Mouse (Mus musculus): ENCODE data around the gene Ghrhr. TPM values are rescaled to one million over a fixed set of nuclear protein-coding genes. Genes with fewer than 3 reads are reported as not detected.

Ghrhr gene
- total and polyA plus RNA-seq, 2 experiments from 2014 or later: not detected

GRCm38 (mm10) chr6:55377461-55377860, 1.4 kb downstream of the Ghrhr start:
- Histone ChIP-seq H3K9me3 (replicated peaks; ENCODE audit: control insufficient read depth, low read length) (no peaks in the 10 kb centered on the region), H3K4me3 (ENCODE audit: low read depth, low read length) (no peak overlapping the region), H3K4me1 (ENCODE audit: control insufficient read depth, insufficient read depth) (no peaks in the 10 kb centered on the region), H3K36me3 (replicated peaks; ENCODE audit: control insufficient read depth, insufficient read depth, low read length) (no peaks in the 10 kb centered on the region), H3K27ac (ENCODE audit: low read depth) (no peak overlapping the region), H3K27me3 (ENCODE audit: control insufficient read depth, insufficient read depth, low read length) (peaks cover 10% of the 10 kb centered on the region; the same call in 1 of the 2 replicates), H3K9ac (replicated peaks; ENCODE audit: low read depth, low read length) (no peak overlapping the region), H3K4me2 (ENCODE audit: low read depth, low read length) (no peak overlapping the region)
- TF ChIP-seq EP300 (IDR thresholded peaks at IDR 0.05; ENCODE audit: low read depth) (no peak), CTCF (IDR thresholded peaks at IDR 0.05; ENCODE audit: low read depth) (no peak)
- DNase-seq (ENCODE audit: low spot score): no peak
- no peak for ATAC-seq (ENCODE audit: insufficient read depth, low read depth)
- WGBS: 84% methylated on average over 4 of the region's 4 CpGs

GRCm38 (mm10) chr6:55379641-55380335, 3.7 kb downstream of the Ghrhr start:
- WGBS: 35% methylated on average over 3 of the region's 3 CpGs
- Histone ChIP-seq H3K36me3 (replicated peaks; ENCODE audit: control insufficient read depth, insufficient read depth, low read length) (no peaks in the 10 kb centered on the region), H3K4me2 (ENCODE audit: low read depth, low read length) (no peak overlapping the region), H3K27ac (ENCODE audit: low read depth) (no peak overlapping the region), H3K4me3 (ENCODE audit: low read depth, low read length) (no peak overlapping the region), H3K9me3 (replicated peaks; ENCODE audit: control insufficient read depth, low read length) (no peaks in the 10 kb centered on the region), H3K4me1 (ENCODE audit: control insufficient read depth, insufficient read depth) (no peaks in the 10 kb centered on the region), H3K27me3 (ENCODE audit: control insufficient read depth, insufficient read depth, low read length) (peaks cover 10% of the 10 kb centered on the region; the same call in 1 of the 2 replicates), H3K9ac (replicated peaks; ENCODE audit: low read depth, low read length) (no peak overlapping the region)
- TF ChIP-seq CTCF (IDR thresholded peaks at IDR 0.05; ENCODE audit: low read depth): peak; percentile 69
- no peak for TF ChIP-seq EP300 (IDR thresholded peaks at IDR 0.05; ENCODE audit: low read depth)
- no peak for ATAC-seq (ENCODE audit: insufficient read depth, low read depth)
- DNase-seq (ENCODE audit: low spot score): no peak

GRCm38 (mm10) chr6:55381966-55382365, 5.9 kb downstream of the Ghrhr start:
- Histone ChIP-seq H3K4me1 (ENCODE audit: control insufficient read depth, insufficient read depth) (no peaks in the 10 kb centered on the region), H3K4me2 (ENCODE audit: low read depth, low read length) (no peak overlapping the region), H3K36me3 (replicated peaks; ENCODE audit: control insufficient read depth, insufficient read depth, low read length) (no peaks in the 10 kb centered on the region), H3K4me3 (ENCODE audit: low read depth, low read length) (no peak overlapping the region), H3K27ac (ENCODE audit: low read depth) (no peak overlapping the region), H3K9ac (replicated peaks; ENCODE audit: low read depth, low read length) (no peak overlapping the region), H3K9me3 (replicated peaks; ENCODE audit: control insufficient read depth, low read length) (no peaks in the 10 kb centered on the region), H3K27me3 (ENCODE audit: control insufficient read depth, insufficient read depth, low read length) (peaks cover 12% of the 10 kb centered on the region)
- WGBS: 80% methylated on average over 4 of the region's 4 CpGs
- ATAC-seq (ENCODE audit: insufficient read depth, low read depth) (no peak), DNase-seq (ENCODE audit: low spot score) (no peak)
- TF ChIP-seq CTCF (IDR thresholded peaks at IDR 0.05; ENCODE audit: low read depth) (no peak), EP300 (IDR thresholded peaks at IDR 0.05; ENCODE audit: low read depth) (no peak)

GRCm38 (mm10) chr6:55383897-55384296, 7.8 kb downstream of the Ghrhr start:
- WGBS: 6% methylated on average over 1 of the region's 1 CpGs
- no peak for DNase-seq (ENCODE audit: low spot score)
- Histone ChIP-seq H3K27me3 (ENCODE audit: control insufficient read depth, insufficient read depth, low read length) (peaks cover 15% of the 10 kb centered on the region), H3K4me3 (ENCODE audit: low read depth, low read length) (no peak overlapping the region), H3K4me1 (ENCODE audit: control insufficient read depth, insufficient read depth) (no peaks in the 10 kb centered on the region), H3K36me3 (replicated peaks; ENCODE audit: control insufficient read depth, insufficient read depth, low read length) (no peaks in the 10 kb centered on the region), H3K9ac (replicated peaks; ENCODE audit: low read depth, low read length) (no peak overlapping the region), H3K4me2 (ENCODE audit: low read depth, low read length) (no peak overlapping the region), H3K27ac (ENCODE audit: low read depth) (no peak overlapping the region), H3K9me3 (replicated peaks; ENCODE audit: control insufficient read depth, low read length) (no peaks in the 10 kb centered on the region)
- TF ChIP-seq CTCF (IDR thresholded peaks at IDR 0.05; ENCODE audit: low read depth): peak; percentile 81
- TF ChIP-seq EP300 (IDR thresholded peaks at IDR 0.05; ENCODE audit: low read depth): no peak
- ATAC-seq (ENCODE audit: insufficient read depth, low read depth): peak; percentile 52

- Histone ChIP-seq H3K4me3 (ENCODE audit: low read depth, low read length) (no peak overlapping the region), H3K4me1 (ENCODE audit: control insufficient read depth, insufficient read depth) (no peaks in the 10 kb centered on the region), H3K27ac (ENCODE audit: low read depth) (no peak overlapping the region), H3K9me3 (replicated peaks; ENCODE audit: control insufficient read depth, low read length) (no peaks in the 10 kb centered on the region), H3K27me3 (ENCODE audit: control insufficient read depth, insufficient read depth, low read length) (peaks cover 16% of the 10 kb centered on the region), H3K9ac (replicated peaks; ENCODE audit: low read depth, low read length) (no peak overlapping the region), H3K36me3 (replicated peaks; ENCODE audit: control insufficient read depth, insufficient read depth, low read length) (no peaks in the 10 kb centered on the region), H3K4me2 (ENCODE audit: low read depth, low read length) (no peak overlapping the region)
- no peak for TF ChIP-seq CTCF (IDR thresholded peaks at IDR 0.05; ENCODE audit: low read depth)
- TF ChIP-seq EP300 (IDR thresholded peaks at IDR 0.05; ENCODE audit: low read depth): no peak
- 51% methylated on average over 5 of the region's 5 CpGs for WGBS
- DNase-seq (ENCODE audit: low spot score): no peak
- ATAC-seq (ENCODE audit: insufficient read depth, low read depth): no peak
Measured at GRCm38 (mm10) chr6:55384356-55384951, 8.4 kb downstream of the Ghrhr start.

Data from heart, postnatal 0 days (tissue).